14 mouse cellular contexts compared by ENCODE assay signal in the genomic region with DNA sequence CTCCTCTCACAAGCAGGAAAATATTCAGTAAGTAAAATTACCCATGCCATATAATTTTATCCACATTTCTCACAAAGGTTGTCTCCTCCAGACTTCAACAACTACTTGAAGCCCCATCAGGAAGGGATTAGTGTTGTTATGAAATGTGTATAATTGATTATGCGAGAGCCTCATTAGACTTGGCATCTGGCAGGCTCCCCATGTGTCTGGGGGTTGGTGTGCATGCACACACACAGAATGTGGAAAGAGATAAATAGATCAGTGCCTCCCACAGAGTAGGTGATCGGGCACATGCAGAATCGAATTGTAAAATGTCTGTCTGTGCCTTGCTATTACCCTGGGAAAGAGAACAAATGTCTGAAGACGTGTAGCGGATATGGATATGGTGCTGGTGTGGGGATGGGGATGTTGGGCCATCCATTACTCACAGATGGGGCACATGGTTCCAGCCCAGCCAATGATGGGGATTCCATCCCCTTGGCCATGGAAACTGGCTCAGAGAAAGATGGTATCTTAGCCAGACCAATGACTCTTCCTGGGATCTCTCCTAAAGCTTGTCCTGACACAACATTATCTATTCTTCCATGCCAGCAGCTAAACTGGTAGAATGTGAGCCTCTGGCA.
A peak's percentile ranks its signal among the peaks of the same experiment; 100 is the strongest.
DNase-seq lines count a peak whose midpoint lies in the region; ATAC-seq and TF ChIP-seq lines count a peak whose summit lies in the region.
"Had no signal": no experiment of that assay in that cellular context is flagged by ENCODE, and none has a peak within 500 bp of the region (broad histone marks: within the 10 kb centered on the region; RNA-seq: fewer than 3 reads in every experiment).

No protein-coding gene starts in this region.

- peak; percentile 61; the same call in 1 of the 2 replicates for ATAC-seq in lung, embryonic 14.5 days (ENCODE audit: insufficient read depth)
- ATAC-seq in forebrain, embryonic 16.5 days, result peak; percentile 73
- no peak for ATAC-seq in midbrain, postnatal 0 days (ENCODE audit: low FRiP score)
- no peak for ATAC-seq in kidney, embryonic 15.5 days (replicated peaks; ENCODE audit: low FRiP score)

- no peaks in the 10 kb centered on the region for H3K27me3 ChIP-seq in lung, embryonic 14.5 days (ENCODE audit: insufficient read depth, low read length)
- no peaks in the 10 kb centered on the region for H3K27me3 ChIP-seq in forebrain, embryonic 16.5 days (replicated peaks; ENCODE audit: control insufficient read depth, insufficient read depth, low read length)
- H3K27me3 ChIP-seq in midbrain, postnatal 0 days (ENCODE audit: insufficient read depth, low read length), result no peaks in the 10 kb centered on the region
- no peaks in the 10 kb centered on the region for H3K27me3 ChIP-seq in kidney, embryonic 15.5 days
- H3K27me3 ChIP-seq: liver, embryonic 13.5 days had no signal

- no peak overlapping the region for H3K4me3 ChIP-seq in lung, embryonic 14.5 days (ENCODE audit: low read depth, low read length)
- H3K4me3 ChIP-seq in forebrain, embryonic 16.5 days (replicated peaks; ENCODE audit: low read length), result no peak overlapping the region
- H3K4me3 ChIP-seq in layer of hippocampus, adult 2 months, result no peak overlapping the region
- no peak overlapping the region for H3K4me3 ChIP-seq in midbrain, postnatal 0 days (ENCODE audit: low read depth, low read length)
- no peak overlapping the region for H3K4me3 ChIP-seq in kidney, embryonic 15.5 days (replicated peaks)
- H3K4me3 ChIP-seq: liver, embryonic 13.5 days had no signal

- H3K4me1 ChIP-seq in lung, embryonic 14.5 days (ENCODE audit: insufficient read depth), result peaks cover 6% of the 10 kb centered on the region; the same call in 1 of the 2 replicates
- peaks cover 9% of the 10 kb centered on the region; the same call in 1 of the 2 replicates for H3K4me1 ChIP-seq in forebrain, embryonic 16.5 days (replicated peaks; ENCODE audit: control insufficient read depth, insufficient read depth, low read length)
- no peaks in the 10 kb centered on the region for H3K4me1 ChIP-seq in midbrain, postnatal 0 days (ENCODE audit: insufficient read depth, low read length)
- no peaks in the 10 kb centered on the region for H3K4me1 ChIP-seq in kidney, embryonic 15.5 days
- H3K4me1 ChIP-seq: liver, embryonic 13.5 days had no signal

- no peak overlapping the region for H3K4me2 ChIP-seq in lung, embryonic 14.5 days
- H3K4me2 ChIP-seq in forebrain, embryonic 16.5 days (ENCODE audit: low read length), result no peak overlapping the region
- H3K4me2 ChIP-seq in midbrain, postnatal 0 days (ENCODE audit: low read depth, low read length, poor library complexity, severe bottlenecking), result no peak overlapping the region
- H3K4me2 ChIP-seq in kidney, embryonic 15.5 days, result no peak overlapping the region
- H3K4me2 ChIP-seq: liver, embryonic 13.5 days had no signal

- H3K36me3 ChIP-seq in lung, embryonic 14.5 days (ENCODE audit: insufficient read depth), result no peaks in the 10 kb centered on the region
- no peaks in the 10 kb centered on the region for H3K36me3 ChIP-seq in forebrain, embryonic 16.5 days (ENCODE audit: control insufficient read depth, insufficient read depth)
- H3K36me3 ChIP-seq in midbrain, postnatal 0 days (ENCODE audit: insufficient read depth, low read length), result no peaks in the 10 kb centered on the region
- H3K36me3 ChIP-seq in kidney, embryonic 15.5 days, result no peaks in the 10 kb centered on the region
- H3K36me3 ChIP-seq: liver, embryonic 13.5 days had no signal

- TF ChIP-seq CTCF in lung, embryonic 14.5 days (IDR thresholded peaks at IDR 0.05; ENCODE audit: low read depth), result no peak
- no peak for TF ChIP-seq CTCF in layer of hippocampus, adult 2 months (conservative IDR thresholded peaks at IDR 0.05)
- no peak for TF ChIP-seq CTCF in midbrain, postnatal 0 days (IDR thresholded peaks at IDR 0.05)

- no peak overlapping the region for H3K27ac ChIP-seq in lung, embryonic 14.5 days (ENCODE audit: low read depth)
- no peak overlapping the region for H3K27ac ChIP-seq in forebrain, embryonic 16.5 days (ENCODE audit: low read length)
- H3K27ac ChIP-seq in layer of hippocampus, adult 2 months, result peak overlapping the region; percentile 40; the same call in 1 of the 2 replicates
- H3K27ac ChIP-seq in midbrain, postnatal 0 days (ENCODE audit: low read depth, low read length), result no peak overlapping the region
- no peak overlapping the region for H3K27ac ChIP-seq in kidney, embryonic 15.5 days
- H3K27ac ChIP-seq: kidney, postnatal 0 days; liver, embryonic 13.5 days had no signal

- 47% methylated on average over 5 of the region's 5 CpGs for WGBS in lung, embryonic 14.5 days
- WGBS in forebrain, embryonic 16.5 days, result 44% methylated on average over 5 of the region's 5 CpGs
- 39% methylated on average over 5 of the region's 5 CpGs for WGBS in midbrain, postnatal 0 days
- WGBS in kidney, embryonic 15.5 days, result 87% methylated on average over 5 of the region's 5 CpGs

- DNase-seq in lung, embryonic 14.5 days, result peak; percentile 56
- no peak for DNase-seq in lung, postnatal 14 days
- peak; percentile 60 to 67 for DNase-seq in layer of hippocampus, adult 2 months (ENCODE audit: low spot score in 2 of 2)
- peak; percentile 29 for DNase-seq in midbrain, postnatal 0 days (ENCODE audit: low spot score)
- DNase-seq in cerebellum, adult 11 months, result no peak
- no peak for DNase-seq in T-cell, adult 2 months (ENCODE audit: low spot score)
- DNase-seq: adrenal gland, postnatal 36 days; heart, adult 11 months; liver, embryonic 13.5 days; right cerebral cortex, postnatal 4 days; thymus, postnatal 14 days had no signal

- no peak overlapping the region for H3K9ac ChIP-seq in lung, embryonic 14.5 days
- no peak overlapping the region for H3K9ac ChIP-seq in forebrain, embryonic 16.5 days (replicated peaks; ENCODE audit: low read depth, low read length)
- no peak overlapping the region for H3K9ac ChIP-seq in midbrain, postnatal 0 days (replicated peaks; ENCODE audit: low read length, poor library complexity, severe bottlenecking)
- no peak overlapping the region for H3K9ac ChIP-seq in kidney, embryonic 15.5 days
- H3K9ac ChIP-seq: liver, embryonic 13.5 days had no signal

- H3K9me3 ChIP-seq in lung, embryonic 14.5 days (ENCODE audit: low read depth, low read length), result no peaks in the 10 kb centered on the region
- no peaks in the 10 kb centered on the region for H3K9me3 ChIP-seq in forebrain, embryonic 16.5 days (ENCODE audit: control insufficient read depth, low read length)
- no peaks in the 10 kb centered on the region for H3K9me3 ChIP-seq in midbrain, postnatal 0 days (ENCODE audit: low read length)
- no peaks in the 10 kb centered on the region for H3K9me3 ChIP-seq in kidney, embryonic 15.5 days (replicated peaks)
- H3K9me3 ChIP-seq: liver, embryonic 13.5 days had no signal

Comparison
In these comparisons a context has a peak if more than half of its experiments do, and no peak if none do; other contexts are left out.
1. DNase-seq: peak in lung, embryonic 14.5 days (single experiment), layer of hippocampus, adult 2 months (2 of 2) and midbrain, postnatal 0 days (single experiment); none in lung, postnatal 14 days (single experiment), cerebellum, adult 11 months (single experiment) and T-cell, adult 2 months (single experiment).
2. ATAC-seq: peak in lung, embryonic 14.5 days (single experiment) and forebrain, embryonic 16.5 days (single experiment); none in midbrain, postnatal 0 days (single experiment) and kidney, embryonic 15.5 days (single experiment).